Mouse (Mus musculus): ENCODE data around the gene Olfr1416. TPM values are rescaled to one million over a fixed set of nuclear protein-coding genes. Genes with fewer than 3 reads are reported as not detected.
"Not testable (repeated sequence)": the region's sequence is repeated elsewhere in the genome, so short reads cannot be mapped to it uniquely, and the experiment has no call there.

Olfr1416 gene
- polyA plus RNA-seq (2015; fragmentation: Nextera tagmentation; extraction: Ambion mirVana) = not detected in 2 replicates

DNA sequence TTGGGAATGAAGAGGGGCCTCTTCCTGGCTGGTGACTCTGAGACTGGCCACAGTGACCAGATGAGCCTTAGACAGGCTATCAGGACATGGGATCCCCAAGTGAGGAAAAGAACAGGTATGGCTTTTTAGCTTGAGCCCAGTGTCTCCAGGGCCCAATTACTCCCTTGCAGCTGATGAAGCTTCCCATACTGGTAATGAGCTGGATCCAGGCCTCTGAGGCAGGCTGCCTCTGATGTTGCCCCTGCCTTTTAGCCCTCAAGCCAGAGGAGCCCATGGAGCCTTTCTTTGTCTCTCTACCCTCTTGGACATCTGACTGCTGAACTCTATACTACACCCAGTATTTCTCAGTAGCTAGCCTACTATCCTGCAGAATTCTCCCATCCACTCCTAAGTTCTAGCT is at the start of gene Olfr1416:
Olfr1416 (minus strand) TSS at position 101 of the 400 bp plus-strand sequence.
- H3K4me2 ChIP-seq (ENCODE audit: low read depth, low read length) = no peak within 1 kb of the TSS
- H3K9me3 ChIP-seq (replicated peaks; ENCODE audit: control insufficient read depth, low read length) = no peaks in the 10 kb centered on the region
- no peak for ATAC-seq (ENCODE audit: low read depth)
- H3K9ac ChIP-seq (ENCODE audit: low read depth, low read length) = no peak within 1 kb of the TSS
- no peaks in the 10 kb centered on the region for H3K4me1 ChIP-seq (ENCODE audit: control insufficient read depth, low read depth, low read length)
- H3K36me3 ChIP-seq (ENCODE audit: control insufficient read depth, insufficient read depth) = no peaks in the 10 kb centered on the region
- H3K4me3 ChIP-seq (ENCODE audit: low read depth, low read length) = no peak within 1 kb of the TSS
- no peak within 1 kb of the TSS for H3K27ac ChIP-seq (ENCODE audit: low read length)
- H3K27me3 ChIP-seq (ENCODE audit: control insufficient read depth, insufficient read depth, low read depth, low read length) = peaks cover 3% of the 10 kb centered on the region; the same call in 1 of the 2 replicates

DNA sequence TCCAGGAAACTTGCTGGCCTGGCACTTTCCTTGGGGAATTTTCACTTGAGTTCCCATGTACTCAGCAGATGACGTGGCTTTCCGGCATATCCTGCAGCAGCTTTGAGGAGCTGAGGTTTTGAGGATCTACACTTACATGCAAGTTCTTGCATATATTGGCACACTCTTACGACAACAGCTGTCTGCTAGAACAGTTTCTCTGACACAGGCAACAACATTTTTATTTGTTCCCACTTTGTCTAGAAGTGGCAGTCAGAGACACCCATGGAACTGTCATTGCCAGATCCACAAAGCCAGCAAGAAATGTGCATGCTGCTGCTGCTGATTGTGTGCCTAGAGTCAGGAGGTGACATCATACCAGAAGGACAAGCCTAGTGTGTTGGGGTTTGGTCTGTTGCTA is 38.9 kb upstream of the Olfr1416 start:
- H3K4me2 ChIP-seq (ENCODE audit: low read depth, low read length) = no peak overlapping the region
- no peaks in the 10 kb centered on the region for H3K27me3 ChIP-seq (ENCODE audit: control insufficient read depth, insufficient read depth, low read depth, low read length)
- WGBS (ENCODE audit: insufficient replicate concordance) = 71% methylated on average over 3 of the region's 3 CpGs
- H3K4me3 ChIP-seq (ENCODE audit: low read depth, low read length) = no peak overlapping the region
- H3K4me1 ChIP-seq (ENCODE audit: control insufficient read depth, low read depth, low read length) = no peaks in the 10 kb centered on the region
- no peak overlapping the region for H3K9ac ChIP-seq (ENCODE audit: low read depth, low read length)
- no peaks in the 10 kb centered on the region for H3K36me3 ChIP-seq (ENCODE audit: control insufficient read depth, insufficient read depth)
- no peak overlapping the region for H3K27ac ChIP-seq (ENCODE audit: low read length)
- no peak for ATAC-seq (ENCODE audit: low read depth)
- H3K9me3 ChIP-seq (replicated peaks; ENCODE audit: control insufficient read depth, low read length) = no peaks in the 10 kb centered on the region

DNA sequence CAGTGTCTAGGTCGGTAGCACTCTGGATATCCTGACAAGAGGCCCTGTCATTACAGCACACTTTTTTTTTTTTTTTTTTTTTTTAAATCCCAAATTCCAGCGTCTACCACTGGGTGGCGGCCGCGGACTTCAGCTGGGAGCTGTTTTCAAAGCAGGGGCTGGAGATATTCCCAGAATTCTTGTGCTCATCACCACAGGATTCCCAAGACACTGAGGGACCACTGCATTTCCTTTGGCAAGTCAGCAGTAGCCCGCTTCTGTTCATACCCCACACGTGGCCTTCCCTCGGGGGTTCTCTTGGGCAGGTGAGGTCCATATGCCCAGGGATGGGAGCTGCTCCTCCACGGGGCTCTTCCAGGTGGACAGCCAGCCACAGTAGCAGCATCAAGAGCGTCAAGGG is 36.5 kb upstream of the Olfr1416 start:
- no peak overlapping the region for H3K9ac ChIP-seq (ENCODE audit: low read depth, low read length)
- WGBS (ENCODE audit: insufficient replicate concordance) = 13% methylated on average over 10 of the region's 10 CpGs
- no peak overlapping the region for H3K4me3 ChIP-seq (ENCODE audit: low read depth, low read length)
- no peaks in the 10 kb centered on the region for H3K4me1 ChIP-seq (ENCODE audit: control insufficient read depth, low read depth, low read length)
- no peaks in the 10 kb centered on the region for H3K36me3 ChIP-seq (ENCODE audit: control insufficient read depth, insufficient read depth)
- no peaks in the 10 kb centered on the region for H3K27me3 ChIP-seq (ENCODE audit: control insufficient read depth, insufficient read depth, low read depth, low read length)
- no peak for ATAC-seq (ENCODE audit: low read depth)
- H3K9me3 ChIP-seq (replicated peaks; ENCODE audit: control insufficient read depth, low read length) = no peaks in the 10 kb centered on the region
- no peak overlapping the region for H3K4me2 ChIP-seq (ENCODE audit: low read depth, low read length)
- no peak overlapping the region for H3K27ac ChIP-seq (ENCODE audit: low read length)

DNA sequence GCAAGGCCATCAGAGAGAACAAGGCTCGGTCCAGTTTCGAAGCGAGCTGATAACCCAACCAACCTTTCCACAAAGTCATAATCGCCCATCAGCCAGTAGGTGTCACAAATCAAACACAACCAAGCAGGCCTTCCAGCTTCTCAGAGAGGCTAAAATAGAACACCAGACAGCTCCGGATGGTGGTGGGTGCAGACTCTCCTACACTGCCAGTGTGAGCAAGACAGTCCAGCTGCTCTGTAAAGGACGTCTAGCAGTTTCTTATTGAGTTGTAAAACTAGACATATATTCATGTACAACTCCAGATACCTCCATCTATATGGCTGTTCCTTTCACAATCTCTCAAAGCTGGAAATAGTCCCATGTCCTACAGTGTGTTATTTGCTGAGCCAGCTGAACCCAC is 34.1 kb upstream of the Olfr1416 start:
- H3K36me3 ChIP-seq (ENCODE audit: control insufficient read depth, insufficient read depth) = no peaks in the 10 kb centered on the region
- no peak overlapping the region for H3K27ac ChIP-seq (ENCODE audit: low read length)
- no peak for ATAC-seq (ENCODE audit: low read depth)
- H3K9me3 ChIP-seq (replicated peaks; ENCODE audit: control insufficient read depth, low read length) = no peaks in the 10 kb centered on the region
- H3K4me1 ChIP-seq (ENCODE audit: control insufficient read depth, low read depth, low read length) = no peaks in the 10 kb centered on the region
- no peak overlapping the region for H3K9ac ChIP-seq (ENCODE audit: low read depth, low read length)
- H3K4me3 ChIP-seq (ENCODE audit: low read depth, low read length) = no peak overlapping the region
- 60% methylated on average over 6 of the region's 6 CpGs for WGBS (ENCODE audit: insufficient replicate concordance)
- H3K27me3 ChIP-seq (ENCODE audit: control insufficient read depth, insufficient read depth, low read depth, low read length) = no peaks in the 10 kb centered on the region
- H3K4me2 ChIP-seq (ENCODE audit: low read depth, low read length) = no peak overlapping the region

DNA sequence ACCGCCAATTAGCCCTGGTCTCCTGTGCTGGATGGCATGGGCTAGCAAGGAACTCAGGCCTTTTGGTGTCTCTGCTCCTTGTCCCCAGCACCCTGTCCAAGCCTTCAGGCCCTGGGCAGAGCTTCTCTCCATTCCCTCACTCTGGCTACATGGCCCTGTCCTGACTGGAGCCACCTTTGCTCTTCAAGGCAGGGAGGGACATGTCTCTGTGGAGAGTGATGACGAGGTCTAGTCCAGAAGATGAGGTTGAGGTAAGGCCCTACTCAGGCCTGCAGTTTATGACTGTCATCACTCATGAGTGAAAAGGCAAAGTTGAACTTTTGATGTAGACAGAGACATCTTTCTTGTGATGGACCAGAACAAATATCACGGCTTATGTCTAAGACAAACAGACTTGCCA is 33.6 kb upstream of the Olfr1416 start, which contains the start of gene Olfr1414:
Olfr1414 (minus strand) TSS at position 101 of the 400 bp plus-strand sequence.
- Histone ChIP-seq H3K4me2 (ENCODE audit: low read depth, low read length) (no peak within 1 kb of the TSS), H3K4me3 (ENCODE audit: low read depth, low read length) (no peak within 1 kb of the TSS), H3K4me1 (ENCODE audit: control insufficient read depth, low read depth, low read length) (no peaks in the 10 kb centered on the region), H3K9ac (ENCODE audit: low read depth, low read length) (no peak within 1 kb of the TSS), H3K36me3 (ENCODE audit: control insufficient read depth, insufficient read depth) (no peaks in the 10 kb centered on the region), H3K27me3 (ENCODE audit: control insufficient read depth, insufficient read depth, low read depth, low read length) (no peaks in the 10 kb centered on the region), H3K27ac (ENCODE audit: low read length) (no peak within 1 kb of the TSS), H3K9me3 (replicated peaks; ENCODE audit: control insufficient read depth, low read length) (no peaks in the 10 kb centered on the region)
- ATAC-seq (ENCODE audit: low read depth) = no peak
- 53% methylated on average over 3 of the region's 3 CpGs for WGBS (ENCODE audit: insufficient replicate concordance)

DNA sequence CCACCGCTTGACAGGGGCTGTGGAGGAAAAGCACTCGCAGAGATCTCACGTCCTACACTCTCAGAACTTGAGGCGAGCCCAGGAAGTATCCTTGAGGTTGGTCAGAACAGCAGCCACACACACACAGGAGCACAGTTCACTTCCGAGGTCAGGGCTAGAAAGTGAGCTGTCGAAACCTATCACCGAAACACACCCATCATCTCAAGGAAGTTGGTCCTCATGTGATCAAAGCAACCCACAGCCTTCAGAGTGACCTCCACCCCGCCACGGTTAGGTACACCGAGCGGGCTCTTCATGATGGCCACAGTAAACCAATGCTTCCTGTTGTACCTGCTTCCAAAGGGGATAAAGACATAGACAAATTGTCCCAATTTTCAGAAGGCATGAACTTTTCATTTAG is 30.5 kb upstream of the Olfr1416 start:
- Histone ChIP-seq H3K4me3 (ENCODE audit: low read depth, low read length) (no peak overlapping the region), H3K9ac (ENCODE audit: low read depth, low read length) (no peak overlapping the region), H3K4me2 (ENCODE audit: low read depth, low read length) (no peak overlapping the region), H3K9me3 (replicated peaks; ENCODE audit: control insufficient read depth, low read length) (no peaks in the 10 kb centered on the region), H3K36me3 (ENCODE audit: control insufficient read depth, insufficient read depth) (no peaks in the 10 kb centered on the region), H3K27ac (ENCODE audit: low read length) (no peak overlapping the region), H3K4me1 (ENCODE audit: control insufficient read depth, low read depth, low read length) (no peaks in the 10 kb centered on the region), H3K27me3 (ENCODE audit: control insufficient read depth, insufficient read depth, low read depth, low read length) (no peaks in the 10 kb centered on the region)
- WGBS (ENCODE audit: insufficient replicate concordance) = 44% methylated on average over 11 of the region's 11 CpGs
- no peak for ATAC-seq (ENCODE audit: low read depth)

DNA sequence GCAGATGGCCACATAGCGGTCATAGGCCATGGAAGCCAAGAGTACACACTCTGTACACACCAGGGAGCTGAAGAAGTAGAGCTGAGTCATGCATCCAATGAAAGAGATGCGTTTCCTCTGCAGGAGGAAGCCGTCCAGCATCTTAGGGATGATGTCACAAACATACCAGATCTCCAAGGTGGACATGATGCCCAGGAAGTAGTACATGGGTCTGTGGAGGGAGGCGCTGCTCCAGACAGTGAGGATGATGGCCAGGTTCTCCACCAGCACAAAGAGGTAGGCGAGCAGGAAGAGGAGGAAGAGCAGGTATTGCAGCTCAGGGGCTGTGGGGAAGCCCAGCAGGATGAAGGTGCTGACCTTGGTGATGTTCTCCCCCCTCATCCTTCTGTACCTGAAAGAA is 26.7 kb upstream of the Olfr1416 start:
- 62% methylated on average over 4 of the region's 5 CpGs for WGBS (ENCODE audit: insufficient replicate concordance)
- H3K4me2 ChIP-seq (ENCODE audit: low read depth, low read length); H3K36me3 ChIP-seq (ENCODE audit: control insufficient read depth, insufficient read depth); H3K27me3 ChIP-seq (ENCODE audit: control insufficient read depth, insufficient read depth, low read depth, low read length); H3K4me3 ChIP-seq (ENCODE audit: low read depth, low read length); H3K27ac ChIP-seq (ENCODE audit: low read length); ATAC-seq (ENCODE audit: low read depth); H3K9me3 ChIP-seq (replicated peaks; ENCODE audit: control insufficient read depth, low read length); H3K9ac ChIP-seq (ENCODE audit: low read depth, low read length); H3K4me1 ChIP-seq (ENCODE audit: control insufficient read depth, low read depth, low read length): not testable (repeated sequence)

DNA sequence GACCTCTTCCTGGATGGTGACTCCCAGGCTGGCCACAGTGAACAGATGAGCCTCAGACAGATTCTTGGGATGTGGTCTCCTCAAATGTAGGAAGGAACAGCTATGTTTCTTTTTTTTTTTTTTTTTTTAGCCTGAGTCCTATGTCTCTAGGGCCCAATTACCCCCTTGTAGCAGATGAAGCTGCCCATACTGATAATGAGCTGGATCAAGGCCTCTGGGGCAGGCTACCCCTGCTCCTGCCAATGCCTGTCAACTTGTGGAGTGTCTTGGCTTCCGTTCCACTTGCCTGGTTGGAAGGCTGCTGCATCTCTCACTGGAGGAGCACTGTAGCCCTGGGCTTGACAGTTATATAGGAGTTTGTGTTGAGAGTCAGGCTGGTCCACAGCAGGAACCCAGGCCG is 11.1 kb upstream of the Olfr1416 start, which contains the start of gene Olfr1415:
Olfr1415 (minus strand) TSS at position 101 of the 400 bp plus-strand sequence.
- no peaks in the 10 kb centered on the region for H3K4me1 ChIP-seq (ENCODE audit: control insufficient read depth, low read depth, low read length)
- ATAC-seq (ENCODE audit: low read depth) = no peak
- no peak within 1 kb of the TSS for H3K9ac ChIP-seq (ENCODE audit: low read depth, low read length)
- no peak within 1 kb of the TSS for H3K4me2 ChIP-seq (ENCODE audit: low read depth, low read length)
- no peak within 1 kb of the TSS for H3K4me3 ChIP-seq (ENCODE audit: low read depth, low read length)
- WGBS (ENCODE audit: insufficient replicate concordance) = 63% methylated on average over 2 of the region's 2 CpGs
- H3K27me3 ChIP-seq (ENCODE audit: control insufficient read depth, insufficient read depth, low read depth, low read length) = no peaks in the 10 kb centered on the region
- no peak within 1 kb of the TSS for H3K27ac ChIP-seq (ENCODE audit: low read length)
- no peaks in the 10 kb centered on the region for H3K9me3 ChIP-seq (replicated peaks; ENCODE audit: control insufficient read depth, low read length)
- H3K36me3 ChIP-seq (ENCODE audit: control insufficient read depth, insufficient read depth) = no peaks in the 10 kb centered on the region

DNA sequence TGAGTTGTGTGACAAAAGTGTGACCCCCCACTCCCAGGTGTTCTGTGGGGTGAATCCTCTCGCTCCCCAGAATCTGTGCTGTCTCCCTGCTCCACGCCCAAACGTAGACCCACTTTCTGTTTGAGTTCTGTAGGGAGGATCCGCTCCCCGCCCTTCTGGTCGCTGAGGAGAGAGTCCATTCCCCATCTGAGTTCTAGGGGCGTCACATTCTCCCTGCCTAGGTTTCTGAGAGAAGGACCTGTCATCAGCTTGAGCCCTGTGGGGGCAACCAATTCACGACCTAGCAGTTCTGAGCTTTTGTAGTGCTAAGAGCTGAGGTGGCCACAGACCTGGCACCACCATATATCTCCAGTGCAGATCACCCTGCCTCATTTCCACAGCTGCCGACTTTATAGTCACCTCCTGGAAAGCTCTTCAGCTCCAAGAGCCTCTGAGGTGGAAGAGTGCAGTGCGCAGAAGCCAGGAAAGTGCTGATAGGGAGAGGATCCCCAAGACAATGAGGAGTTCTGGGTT is 10.8 kb downstream of the Olfr1416 start:
- Histone ChIP-seq H3K4me3 (ENCODE audit: low read depth, low read length) (peak overlapping the region; percentile 95), H3K9ac (ENCODE audit: low read depth, low read length) (peak overlapping the region; percentile 93), H3K4me2 (ENCODE audit: low read depth, low read length) (peak overlapping the region; percentile 92), H3K27me3 (ENCODE audit: control insufficient read depth, insufficient read depth, low read depth, low read length) (no peaks in the 10 kb centered on the region), H3K36me3 (ENCODE audit: control insufficient read depth, insufficient read depth) (peaks cover 9% of the 10 kb centered on the region), H3K9me3 (replicated peaks; ENCODE audit: control insufficient read depth, low read length) (no peaks in the 10 kb centered on the region), H3K27ac (ENCODE audit: low read length) (peak overlapping the region; percentile 64), H3K4me1 (ENCODE audit: control insufficient read depth, low read depth, low read length) (peaks cover 9% of the 10 kb centered on the region)
- peak; percentile 52 for ATAC-seq (ENCODE audit: low read depth)
- 4% methylated on average over 10 of the region's 10 CpGs for WGBS (ENCODE audit: insufficient replicate concordance)

All from liver, embryonic 16.5 days (tissue).